Mouse (Mus musculus) olfactory bulb, adult 2 months (tissue): ENCODE measurements around the gene Zswim1. TPM values are rescaled to one million over a fixed set of nuclear protein-coding genes. Genes with fewer than 3 reads are reported as not detected.
"Not testable (repeated sequence)": the region's sequence is repeated elsewhere in the genome, so short reads cannot be mapped to it uniquely, and the experiment has no call there.

ENCODE experiments used
- H3K27ac ChIP-seq: fragments of 200-500 bp; 2 replicates; pipeline ENCODE4 v1.5.1; 2012; ENCODE audit warnings: low read depth, low read length; ENCODE audit not compliant: insufficient read depth
- H3K4me1 ChIP-seq: fragments of 200-500 bp; 2 replicates; pipeline ENCODE4 v1.6.1; 2012; ENCODE audit warnings: low read length; ENCODE audit not compliant: control insufficient read depth, insufficient read depth
- H3K4me3 ChIP-seq: fragments of 200-500 bp; 2 replicates; pipeline ENCODE4 v1.5.1; 2012; ENCODE audit warnings: mild to moderate bottlenecking, low read depth, low read length, moderate library complexity; ENCODE audit not compliant: insufficient read depth
- CTCF ChIP-seq: fragments of 200-500 bp; IDR thresholded peaks from 2 replicates; pipeline ENCODE4 v1.5.1; 2012; ENCODE audit warnings: low read depth, mild to moderate bottlenecking, low read length, moderate library complexity; ENCODE audit not compliant: insufficient read depth
- POLR2A ChIP-seq: fragments of 200-500 bp; IDR thresholded peaks from 2 replicates; pipeline ENCODE4 v1.6.1; 2012; ENCODE audit warnings: mild to moderate bottlenecking, low read depth, low read length, moderate library complexity; ENCODE audit not compliant: insufficient read depth
- WGBS: fragments of 180-500 bp; shearing (Covaris S2); methylation state at CpG from one replicate; pipeline ENCODE4 v1.1.7; 2018; 5-methylcytosine and 5-hydroxymethylcytosine counted together
- polyA plus RNA-seq: library from polyadenylated mRNA; stranded (reverse); fragments of >200 nt; gene quantifications from 2 replicates; pipeline ENCODE4 v1.2.4, GENCODE M21; 2012; ENCODE audit warnings: low replicate concordance; ENCODE audit not compliant: missing spikeins, insufficient read depth, insufficient read length

Zswim1 gene
- polyA plus RNA-seq, 1 experiment = not detected

DNA sequence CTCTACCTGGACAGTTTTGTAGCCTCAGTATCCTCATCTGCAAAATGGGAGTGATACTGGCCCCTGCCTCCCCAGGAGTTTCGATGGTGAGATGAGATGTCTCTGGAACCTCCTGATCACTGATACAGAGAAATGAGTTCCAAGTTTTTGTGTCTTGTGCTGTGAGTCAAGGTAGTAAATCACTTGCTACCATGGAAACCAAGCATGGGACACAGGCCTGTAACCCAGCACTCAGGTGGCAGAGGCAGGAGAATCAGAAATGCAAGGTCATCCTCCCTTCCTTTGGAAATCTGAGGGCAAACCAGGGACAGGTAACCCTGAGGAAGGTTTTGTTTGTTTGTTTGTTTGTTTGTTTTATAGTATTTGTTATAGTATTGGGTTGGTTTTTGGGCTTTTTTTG, 6.6 kb downstream of the Zswim1 start:
- WGBS = 92% methylated on average over 1 of the region's 1 CpGs
- H3K4me3 ChIP-seq = no peak overlapping the region
- H3K27ac ChIP-seq = no peak overlapping the region
- peaks cover 34% of the 10 kb centered on the region for H3K4me1 ChIP-seq
- TF ChIP-seq POLR2A = no peak
- TF ChIP-seq CTCF = no peak

DNA sequence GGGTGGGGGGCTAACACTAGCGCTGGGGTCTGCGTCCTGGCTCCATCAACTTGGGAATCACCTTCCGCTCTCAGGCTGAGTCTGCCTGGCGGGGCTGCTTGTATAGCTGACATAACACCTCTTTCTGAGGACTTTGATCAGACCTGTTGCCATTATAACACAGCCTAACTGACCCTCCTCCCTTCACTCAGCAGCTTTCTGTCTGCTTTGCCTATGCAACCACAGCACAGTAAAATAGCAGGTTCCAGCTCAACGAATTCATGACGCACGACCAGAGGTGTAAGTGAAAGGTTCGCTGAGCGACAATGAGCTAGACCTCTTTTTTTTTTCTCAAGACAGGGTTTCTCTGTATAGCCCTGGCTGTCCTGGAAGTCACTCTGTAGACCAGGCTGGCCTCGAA, 8.5 kb downstream of the Zswim1 start:
- Histone ChIP-seq H3K27ac (no peak overlapping the region), H3K4me3 (no peak overlapping the region), H3K4me1 (peaks cover 35% of the 10 kb centered on the region)
- WGBS = 90% methylated on average over 10 of the region's 10 CpGs
- no peak for TF ChIP-seq POLR2A
- TF ChIP-seq CTCF = no peak

DNA sequence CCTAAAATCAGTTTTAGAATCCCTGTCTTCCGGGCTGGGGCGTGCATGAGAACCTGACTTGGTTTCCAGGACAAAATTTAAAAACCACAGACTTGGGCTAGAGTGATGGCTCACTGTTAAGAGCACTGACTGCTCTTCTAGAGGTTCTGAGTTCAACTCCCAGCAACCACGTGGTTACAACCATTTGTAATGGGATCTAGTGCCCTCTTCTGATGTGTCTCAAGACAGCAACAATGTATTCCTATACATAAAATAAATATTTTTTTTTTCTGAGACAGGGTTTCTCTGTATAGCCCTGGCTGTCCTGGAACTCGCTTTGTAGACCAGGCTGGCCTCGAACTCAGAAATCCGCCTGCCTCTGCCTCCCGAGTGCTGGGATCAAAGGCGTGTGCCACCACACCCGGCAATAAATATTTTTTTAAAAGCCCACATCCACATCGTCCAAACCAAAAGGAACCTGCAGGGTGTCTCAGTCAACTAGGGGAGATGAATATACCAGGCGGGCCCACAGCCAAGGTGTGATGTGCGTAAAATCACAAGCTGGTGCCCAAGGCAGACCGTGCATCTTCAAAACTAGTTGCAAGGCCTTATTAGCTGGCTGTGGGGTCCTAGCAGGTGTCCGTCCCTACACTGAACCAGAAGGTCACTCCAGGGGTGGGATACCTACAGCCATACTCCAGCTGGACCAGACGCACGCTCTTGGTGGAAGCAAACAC, 9.7 kb downstream of the Zswim1 start:
- TF ChIP-seq CTCF (no peak), POLR2A (no peak)
- Histone ChIP-seq H3K4me3 (peak overlapping the region; percentile 74), H3K4me1 (peaks cover 30% of the 10 kb centered on the region), H3K27ac (no peak overlapping the region)
- 53% methylated on average over 16 of the region's 16 CpGs for WGBS

DNA sequence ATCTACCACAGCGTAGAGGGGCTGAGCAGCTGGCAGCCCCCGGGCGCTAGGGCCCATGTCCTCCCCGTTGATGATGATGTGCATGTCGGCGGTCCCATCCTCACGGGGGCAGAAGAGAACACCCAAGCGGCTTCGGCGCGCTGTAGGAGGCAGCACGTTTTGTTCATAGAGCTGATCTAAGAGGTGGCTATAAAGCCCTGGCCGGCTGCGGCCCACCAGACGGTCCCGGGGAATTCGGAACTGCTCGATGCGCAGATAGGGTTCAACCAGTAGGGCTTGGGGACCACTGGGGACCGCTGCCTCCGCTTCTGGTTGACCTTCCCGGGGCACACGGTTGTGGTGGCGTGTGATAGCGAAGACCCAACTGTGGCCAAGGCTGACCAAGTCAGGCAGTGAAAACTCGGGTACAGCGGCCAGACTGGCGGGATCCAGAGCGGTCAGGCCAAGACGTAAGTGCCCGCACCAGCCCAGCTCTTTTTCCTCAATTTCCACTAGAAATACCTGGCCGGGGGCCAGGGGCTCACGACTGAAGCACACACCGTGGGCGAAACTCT, 10.3 kb downstream of the Zswim1 start, which contains the start of gene Ctsa:
Gene Ctsa (plus strand): TSS at position 126 of the 554 bp plus-strand sequence.
- TF ChIP-seq POLR2A = no peak
- TF ChIP-seq CTCF = no peak; the same call in 1 of the 2 replicates
- peaks cover 24% of the 10 kb centered on the region for H3K4me1 ChIP-seq
- peak within 1 kb of the TSS; percentile 83 for H3K27ac ChIP-seq
- under 1% methylated on average over 35 of the region's 35 CpGs for WGBS
- H3K4me3 ChIP-seq = peak within 1 kb of the TSS; percentile 74

DNA sequence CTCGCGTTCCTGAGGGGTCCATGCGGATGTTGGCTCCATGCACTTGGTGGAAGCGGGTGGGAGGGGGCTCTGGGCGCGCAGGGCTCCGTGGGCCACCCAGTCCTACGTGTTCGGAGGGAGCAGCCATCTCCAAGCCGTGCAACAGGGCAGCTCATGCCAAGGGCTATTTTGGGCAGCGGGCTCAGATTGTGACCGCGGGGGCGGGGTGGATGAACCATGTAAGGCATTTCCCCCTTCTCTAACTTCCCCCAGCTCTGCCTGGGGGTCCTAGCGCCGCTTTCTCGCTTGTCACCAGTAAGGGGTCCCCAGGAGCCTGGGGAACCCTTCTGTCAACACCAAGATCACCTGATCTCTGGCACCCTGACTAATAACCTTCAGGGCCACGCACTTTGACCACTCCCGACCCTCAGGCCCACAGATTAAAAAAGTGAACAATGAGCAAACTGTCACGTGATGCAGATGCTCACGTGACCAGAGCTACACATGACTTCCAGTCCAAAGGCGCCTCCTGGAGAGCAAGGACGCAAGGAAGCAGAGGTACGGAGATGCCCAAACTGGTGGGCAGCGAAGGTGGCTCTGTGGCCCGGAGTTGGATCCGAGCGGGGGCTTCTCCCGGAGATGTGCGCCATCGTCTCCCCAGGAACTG, 11.0 kb downstream of the Zswim1 start, which contains the start of gene Neurl2:
Gene Neurl2 (minus strand): TSS at position 143 of the 646 bp plus-strand sequence.
- 0% methylated on average over 31 of the region's 31 CpGs for WGBS
- peak within 1 kb of the TSS; percentile 74 for H3K4me3 ChIP-seq
- H3K27ac ChIP-seq = peak within 1 kb of the TSS; percentile 83
- H3K4me1 ChIP-seq = peaks cover 22% of the 10 kb centered on the region
- no peak for TF ChIP-seq CTCF
- TF ChIP-seq POLR2A = peak; percentile 52; the same call in 1 of the 2 replicates

DNA sequence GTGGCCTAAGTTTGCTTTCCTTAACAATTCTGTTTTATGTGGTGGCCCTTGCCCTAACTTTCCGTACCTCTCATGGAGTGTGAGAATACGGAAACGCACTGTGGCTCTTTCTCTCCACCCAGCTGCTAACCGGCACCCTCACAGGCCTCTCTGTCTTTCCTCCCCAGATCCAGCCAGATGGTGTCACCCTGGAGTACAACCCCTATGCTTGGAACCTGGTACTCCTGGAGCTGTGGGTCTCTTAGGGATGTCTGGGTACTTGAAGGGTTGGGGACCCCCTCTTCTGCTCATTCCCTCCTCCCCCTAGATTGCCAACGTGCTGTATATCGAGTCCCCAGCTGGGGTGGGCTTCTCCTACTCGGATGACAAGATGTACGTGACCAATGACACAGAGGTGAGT, 12.0 kb downstream of the Zswim1 start:
- peak overlapping the region; percentile 74 for H3K4me3 ChIP-seq
- TF ChIP-seq POLR2A = no peak
- TF ChIP-seq CTCF = no peak
- H3K4me1 ChIP-seq = peaks cover 22% of the 10 kb centered on the region
- no peak overlapping the region for H3K27ac ChIP-seq
- 32% methylated on average over 8 of the region's 8 CpGs for WGBS

DNA sequence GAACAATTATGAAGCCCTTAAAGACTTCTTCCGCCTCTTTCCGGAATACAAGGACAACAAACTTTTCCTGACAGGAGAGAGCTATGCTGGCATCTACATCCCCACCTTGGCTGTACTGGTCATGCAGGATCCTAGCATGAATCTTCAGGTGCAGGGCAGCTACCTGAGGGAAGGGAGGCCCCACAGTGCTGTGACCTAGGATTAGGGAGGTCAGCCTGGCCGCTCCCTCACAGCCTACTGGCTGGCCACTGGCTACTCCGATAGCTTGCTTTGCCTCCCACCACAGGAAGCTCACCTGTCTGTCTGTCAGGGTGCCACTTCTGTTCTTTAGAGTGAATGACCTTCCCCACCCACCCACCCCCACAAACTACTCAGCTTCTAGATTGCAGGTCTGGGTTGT, 12.7 kb downstream of the Zswim1 start:
- Histone ChIP-seq H3K4me1 (peaks cover 22% of the 10 kb centered on the region), H3K27ac (no peak overlapping the region), H3K4me3 (no peak overlapping the region)
- TF ChIP-seq POLR2A (no peak), CTCF (no peak)
- WGBS = 89% methylated on average over 4 of the region's 4 CpGs

DNA sequence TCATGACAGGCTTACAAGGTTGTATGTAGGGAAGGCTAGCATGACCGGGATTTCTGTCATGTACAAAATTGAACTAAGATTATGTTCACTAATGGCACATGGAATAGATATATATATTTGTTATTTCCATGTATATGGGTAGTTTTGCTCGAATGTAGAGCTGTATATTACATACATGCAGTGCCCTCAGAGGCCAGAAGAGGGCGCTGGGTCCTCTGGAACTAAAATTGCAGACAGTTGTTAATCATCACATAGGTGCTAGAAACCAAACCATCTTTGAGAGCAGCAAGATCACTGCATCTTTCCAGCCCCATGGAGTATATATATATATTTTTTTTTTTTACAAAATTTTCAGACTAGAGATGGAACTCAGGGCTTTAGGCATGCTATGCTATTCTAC, 23.3 kb downstream of the Zswim1 start:
- no peak overlapping the region for H3K27ac ChIP-seq
- no peak overlapping the region for H3K4me3 ChIP-seq
- no peaks in the 10 kb centered on the region for H3K4me1 ChIP-seq
- WGBS = 49% methylated on average over 3 of the region's 3 CpGs
- no peak for TF ChIP-seq POLR2A
- no peak for TF ChIP-seq CTCF

DNA sequence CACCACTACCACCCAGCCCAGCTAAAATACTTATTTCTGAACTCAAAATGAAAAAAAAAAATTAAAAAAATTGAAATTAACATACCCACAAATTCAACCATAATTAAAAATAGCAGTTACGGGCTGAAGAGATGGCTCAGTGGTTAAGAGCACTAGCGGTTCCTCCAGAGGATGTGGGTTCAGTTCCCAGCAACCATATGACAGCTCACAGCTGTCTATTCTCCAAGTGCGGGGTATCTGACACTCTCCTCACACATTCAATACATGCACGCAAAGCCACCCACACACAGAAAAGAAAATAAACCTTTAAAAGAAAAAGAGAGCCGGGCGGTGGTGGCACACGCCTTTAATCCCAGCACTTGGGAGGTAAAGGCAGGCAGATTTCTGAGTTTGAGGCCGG, 27.6 kb downstream of the Zswim1 start:
- Histone ChIP-seq H3K4me3 (no peak overlapping the region), H3K4me1 (no peaks in the 10 kb centered on the region), H3K27ac (no peak overlapping the region)
- 78% methylated on average over 8 of the region's 8 CpGs for WGBS
- TF ChIP-seq CTCF = no peak
- TF ChIP-seq POLR2A = no peak

DNA sequence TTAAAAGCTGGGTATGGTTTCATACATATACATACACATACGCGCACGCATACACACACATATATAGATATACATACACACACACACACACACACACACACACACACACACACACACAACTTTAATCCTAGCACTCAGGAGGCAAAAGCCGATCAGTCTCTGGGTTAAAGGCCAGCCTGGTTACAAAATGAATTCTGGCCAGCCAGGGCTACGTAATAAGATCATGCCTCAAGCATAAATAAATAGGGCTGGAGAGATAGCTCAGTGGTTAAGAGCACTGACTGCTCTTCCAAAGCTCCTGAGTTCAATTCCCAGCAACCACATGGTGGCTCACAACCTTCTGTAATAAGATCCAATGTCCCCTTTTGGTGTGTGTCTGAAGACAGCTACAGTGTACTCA, 33.1 kb downstream of the Zswim1 start:
- not testable (repeated sequence) for H3K4me3 ChIP-seq, H3K27ac ChIP-seq
- WGBS = 87% methylated on average over 5 of the region's 5 CpGs
- peaks cover 21% of the 10 kb centered on the region for H3K4me1 ChIP-seq
